Mouse (Mus musculus) heart, embryonic 13.5 days (tissue): ENCODE results near the gene Dppa2. TPM values are rescaled to one million over a fixed set of nuclear protein-coding genes. Genes with fewer than 3 reads are reported as not detected.

Experiments
- ATAC-seq: fragments of 200-750 bp; cut with Nextera tagmentation; 2 replicates; pipeline ENCODE4 v1.8.0; 2017; ENCODE audit warnings: moderate TSS enrichment; ENCODE audit not compliant: insufficient number of reproducible peaks, low FRiP score, low TSS enrichment; ENCODE audit errors: extremely low read depth
- H3K27ac ChIP-seq: fragments of 300-500 bp; sonication (generic); replicated peaks from 2 replicates; pipeline ENCODE4 v1.5.1; 2015; ENCODE audit warnings: moderate library complexity, mild to moderate bottlenecking, inconsistent platforms
- H3K27me3 ChIP-seq: fragments of 300-500 bp; sonication (generic); replicated peaks from 2 replicates; pipeline ENCODE4 v1.6.1; 2015; ENCODE audit warnings: mild to moderate bottlenecking, inconsistent platforms
- H3K36me3 ChIP-seq: fragments of 300-500 bp; sonication (generic); 2 replicates; pipeline ENCODE4 v1.6.1; 2015; ENCODE audit warnings: mild to moderate bottlenecking, inconsistent platforms
- H3K4me1 ChIP-seq: fragments of 300-500 bp; sonication (generic); 2 replicates; pipeline ENCODE4 v1.6.1; 2015; ENCODE audit warnings: inconsistent platforms
- H3K4me2 ChIP-seq: fragments of 300-500 bp; sonication (generic); 2 replicates; pipeline ENCODE4 v1.6.1; 2015; ENCODE audit warnings: inconsistent platforms, mild to moderate bottlenecking, moderate library complexity
- H3K4me3 ChIP-seq: fragments of 300-500 bp; sonication (generic); 2 replicates; pipeline ENCODE4 v1.5.1; 2015; ENCODE audit warnings: moderate library complexity, mild to moderate bottlenecking, inconsistent platforms
- H3K9ac ChIP-seq: fragments of 300-500 bp; sonication (generic); 2 replicates; pipeline ENCODE4 v1.6.1; 2015; ENCODE audit warnings: inconsistent platforms, mild to moderate bottlenecking, moderate library complexity
- H3K9me3 ChIP-seq: fragments of 300-500 bp; sonication (generic); 2 replicates; pipeline ENCODE4 v1.6.1; 2016; ENCODE audit warnings: inconsistent platforms
- WGBS: fragments of 180-500 bp; shearing (Covaris S2); methylation state at CpG from one replicate; pipeline ENCODE4 v1.1.7; 2015; ENCODE audit warnings: mixed read lengths; 5-methylcytosine and 5-hydroxymethylcytosine counted together
- polyA plus RNA-seq: library from polyadenylated mRNA; unstranded; fragments of >200 nt; fragmentation: Nextera tagmentation; extraction: Ambion mirVana; gene quantifications from 2 replicates; pipeline ENCODE4 v1.2.1, GENCODE M21; 2015

Gene Dppa2
- polyA plus RNA-seq, 1 experiment from 2014 or later, result not detected

- H3K9ac ChIP-seq, result no peak overlapping the region
- H3K27ac ChIP-seq, result no peak overlapping the region
- 76% methylated on average over 1 of the region's 1 CpGs for WGBS
- H3K9me3 ChIP-seq, result no peaks in the 10 kb centered on the region
- no peak overlapping the region for H3K4me2 ChIP-seq
- H3K27me3 ChIP-seq, result no peaks in the 10 kb centered on the region
- no peaks in the 10 kb centered on the region for H3K36me3 ChIP-seq
- no peak overlapping the region for H3K4me3 ChIP-seq
- ATAC-seq, result no peak
- no peaks in the 10 kb centered on the region for H3K4me1 ChIP-seq
These were observed 43.5 kb downstream of the Dppa2 start for GRCm38 (mm10) chr16:48347246-48347645.

DNA sequence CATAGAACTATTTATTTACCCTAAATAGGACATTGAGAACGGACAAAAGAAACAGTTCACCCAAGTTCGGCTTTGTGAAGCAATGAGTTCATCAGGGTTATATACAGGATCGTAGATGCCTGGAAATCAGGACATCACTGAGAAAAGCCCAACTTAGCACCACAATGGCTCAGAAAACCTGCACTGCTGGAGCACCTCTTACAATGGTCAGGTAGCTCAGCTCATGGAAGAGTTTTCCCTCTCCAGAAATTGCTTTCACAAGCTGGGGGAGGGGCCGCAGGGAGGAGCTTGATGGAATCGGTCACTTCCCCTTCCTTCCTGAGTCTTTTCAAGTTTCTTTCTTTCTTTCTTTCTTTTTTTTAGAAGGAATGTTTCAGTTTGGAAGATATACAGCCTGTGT, 52.0 kb downstream of the Dppa2 start:
- WGBS, result 72% methylated on average over 5 of the region's 5 CpGs
- no peak overlapping the region for H3K4me2 ChIP-seq

DNA sequence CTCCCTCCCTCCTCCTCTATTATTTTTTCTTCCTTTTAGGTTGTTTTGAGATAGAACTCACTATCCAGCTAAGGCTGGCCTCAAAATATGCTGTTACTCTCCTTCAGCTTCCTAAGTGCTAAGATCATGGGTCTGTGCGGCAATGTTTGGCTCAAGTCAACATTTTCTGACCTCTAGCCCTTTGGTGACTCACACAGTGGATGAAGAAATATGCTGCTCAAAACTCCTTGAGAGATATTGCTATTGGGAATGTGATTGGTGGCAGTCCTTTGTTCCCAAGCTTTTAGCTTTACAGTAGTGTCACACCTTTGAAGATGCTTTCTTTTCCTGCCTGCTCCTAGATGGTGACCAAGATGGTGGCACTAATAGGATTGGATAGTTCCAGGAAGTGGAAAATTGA, 52.7 kb downstream of the Dppa2 start:
- no peak overlapping the region for H3K4me2 ChIP-seq
- H3K4me1 ChIP-seq, result no peaks in the 10 kb centered on the region
- 78% methylated on average over 1 of the region's 1 CpGs for WGBS
- no peak for ATAC-seq
- H3K36me3 ChIP-seq, result no peaks in the 10 kb centered on the region
- H3K9ac ChIP-seq, result no peak overlapping the region
- no peak overlapping the region for H3K4me3 ChIP-seq
- no peaks in the 10 kb centered on the region for H3K27me3 ChIP-seq
- H3K9me3 ChIP-seq, result no peaks in the 10 kb centered on the region
- H3K27ac ChIP-seq, result no peak overlapping the region

More for the DNA sequence above, 52.0 kb downstream of the Dppa2 start:
- H3K9me3 ChIP-seq, result no peaks in the 10 kb centered on the region
- no peaks in the 10 kb centered on the region for H3K27me3 ChIP-seq
- H3K36me3 ChIP-seq, result no peaks in the 10 kb centered on the region
- no peak overlapping the region for H3K27ac ChIP-seq
- no peak overlapping the region for H3K4me3 ChIP-seq
- no peaks in the 10 kb centered on the region for H3K4me1 ChIP-seq
- ATAC-seq, result no peak
- no peak overlapping the region for H3K9ac ChIP-seq

DNA sequence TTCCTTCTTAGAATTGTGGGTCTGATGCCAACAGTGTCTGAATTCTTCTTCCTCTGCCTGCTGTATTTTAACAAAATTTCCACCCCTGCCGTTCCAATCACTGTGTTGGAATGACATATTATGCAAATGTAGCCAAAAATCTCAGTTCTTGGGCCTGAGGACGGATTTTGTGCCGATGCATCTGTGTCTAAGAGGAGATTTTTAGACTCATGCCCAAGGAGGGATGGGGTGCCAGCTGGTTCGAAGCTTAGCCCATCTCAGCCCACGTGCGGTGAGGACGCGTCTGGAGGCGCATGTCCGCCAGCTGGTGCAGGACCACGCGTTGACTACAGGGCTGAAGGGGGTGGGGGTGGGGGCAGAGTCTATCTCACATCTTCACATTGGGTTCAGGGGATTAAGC, 57.2 kb downstream of the Dppa2 start:
- Histone ChIP-seq H3K27me3 (no peaks in the 10 kb centered on the region), H3K36me3 (no peaks in the 10 kb centered on the region), H3K9ac (no peak overlapping the region), H3K9me3 (no peaks in the 10 kb centered on the region), H3K4me2 (no peak overlapping the region), H3K4me3 (no peak overlapping the region), H3K4me1 (no peaks in the 10 kb centered on the region), H3K27ac (no peak overlapping the region)
- no peak for ATAC-seq
- WGBS, result 81% methylated on average over 12 of the region's 12 CpGs

DNA sequence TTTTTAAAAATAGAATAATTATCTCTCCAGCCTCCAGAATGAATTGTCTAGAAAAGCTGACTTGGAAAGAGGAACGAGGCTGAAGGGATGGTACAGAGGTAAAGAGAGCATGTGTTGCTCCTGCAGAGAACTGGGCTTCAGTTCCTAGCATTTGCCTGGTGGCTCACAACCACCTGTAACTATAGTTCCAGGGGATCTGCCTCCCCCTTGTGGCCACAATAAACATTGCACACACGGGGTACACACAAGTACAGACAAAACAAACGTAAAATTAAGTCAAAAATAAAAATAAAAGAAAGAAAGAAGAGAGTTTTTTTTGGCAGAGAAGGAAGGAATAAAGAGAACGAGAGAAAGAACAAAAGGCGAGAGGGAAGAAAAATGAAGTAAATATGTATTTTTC, 63.1 kb downstream of the Dppa2 start:
- no peak for ATAC-seq
- H3K9me3 ChIP-seq, result no peaks in the 10 kb centered on the region
- no peaks in the 10 kb centered on the region for H3K27me3 ChIP-seq
- H3K4me1 ChIP-seq, result no peaks in the 10 kb centered on the region
- H3K9ac ChIP-seq, result no peak overlapping the region
- WGBS, result 81% methylated on average over 5 of the region's 5 CpGs
- no peak overlapping the region for H3K27ac ChIP-seq
- H3K4me3 ChIP-seq, result no peak overlapping the region
- no peak overlapping the region for H3K4me2 ChIP-seq
- no peaks in the 10 kb centered on the region for H3K36me3 ChIP-seq

GRCm38 (mm10) chr16:48368096-48368495, 64.4 kb downstream of the Dppa2 start:
- H3K9ac ChIP-seq, result no peak overlapping the region
- WGBS, result 90% methylated on average over 2 of the region's 2 CpGs
- H3K27me3 ChIP-seq, result no peaks in the 10 kb centered on the region
- H3K36me3 ChIP-seq, result no peaks in the 10 kb centered on the region
- H3K4me3 ChIP-seq, result no peak overlapping the region
- no peaks in the 10 kb centered on the region for H3K4me1 ChIP-seq
- no peak for ATAC-seq
- H3K9me3 ChIP-seq, result no peaks in the 10 kb centered on the region
- H3K27ac ChIP-seq, result no peak overlapping the region
- no peak overlapping the region for H3K4me2 ChIP-seq

Other genes with a start within 250 kb of the Dppa2 start
- gene Dppa4, start 20.2 kb upstream of the Dppa2 start, polyA plus RNA-seq, result not detected in 2 replicates
- gene Gm5485, start 108.5 kb downstream of the Dppa2 start, polyA plus RNA-seq, result not detected in 2 replicates
- gene Morc1, start 127.3 kb downstream of the Dppa2 start, polyA plus RNA-seq, result 0.08 TPM in 1 of 2 replicates, not detected in the other